Mouse (Mus musculus) embryo, embryonic 11.5 days (tissue): ENCODE measurements around the gene Efna3.

Experiments
- DNase-seq: peaks from one replicate; pipeline ENCODE4 v3.0.0-alpha.2; 2012; ENCODE audit warnings: low read depth, low spot score

The Efna3 gene

GRCm38 (mm10) chr3:89315930-89316831, 6.6 kb downstream of the Efna3 start:
- no peak for DNase-seq

DNA sequence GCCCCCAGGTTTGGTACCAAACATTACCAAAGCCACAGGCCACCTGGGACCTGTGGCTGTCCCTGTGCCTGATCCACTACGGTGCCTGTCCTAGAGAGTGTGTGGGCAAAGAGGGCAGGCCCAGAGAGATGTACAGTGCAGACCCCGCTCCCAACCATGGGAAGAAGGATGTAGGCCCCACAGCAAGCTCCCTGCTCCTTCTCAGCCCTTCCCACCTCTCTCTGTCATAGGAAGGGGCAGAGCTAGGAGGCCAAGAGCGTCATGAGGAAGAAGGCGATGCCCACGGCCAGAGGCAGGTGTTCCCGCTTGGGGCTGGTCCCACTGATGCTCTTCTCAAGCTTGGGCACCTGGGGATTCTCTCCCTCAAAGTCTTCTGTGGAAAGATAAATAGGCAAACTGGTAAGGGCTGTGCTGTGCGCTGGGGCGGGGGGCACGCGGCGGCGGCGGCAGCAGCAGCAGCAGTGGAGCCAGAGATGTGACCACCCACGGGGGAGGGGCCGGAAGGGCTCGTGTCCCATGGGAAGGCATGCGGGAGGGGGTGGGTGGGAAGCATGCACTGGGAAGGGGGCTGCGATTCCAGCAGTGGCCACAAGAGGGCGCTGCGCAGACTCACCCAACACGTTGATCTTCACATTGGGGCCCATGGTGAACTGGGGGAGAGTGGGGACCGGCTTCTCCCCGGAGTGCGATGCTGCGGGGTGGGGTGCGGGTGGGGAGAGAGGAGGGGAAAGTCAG, 7.4 kb downstream of the Efna3 start:
- peak; percentile 69 for DNase-seq

- DNase-seq = no peak
Observed at GRCm38 (mm10) chr3:89314791-89315190, 8.0 kb downstream of the Efna3 start.

GRCm38 (mm10) chr3:89314340-89314739, 8.4 kb downstream of the Efna3 start:
- DNase-seq = no peak

DNA sequence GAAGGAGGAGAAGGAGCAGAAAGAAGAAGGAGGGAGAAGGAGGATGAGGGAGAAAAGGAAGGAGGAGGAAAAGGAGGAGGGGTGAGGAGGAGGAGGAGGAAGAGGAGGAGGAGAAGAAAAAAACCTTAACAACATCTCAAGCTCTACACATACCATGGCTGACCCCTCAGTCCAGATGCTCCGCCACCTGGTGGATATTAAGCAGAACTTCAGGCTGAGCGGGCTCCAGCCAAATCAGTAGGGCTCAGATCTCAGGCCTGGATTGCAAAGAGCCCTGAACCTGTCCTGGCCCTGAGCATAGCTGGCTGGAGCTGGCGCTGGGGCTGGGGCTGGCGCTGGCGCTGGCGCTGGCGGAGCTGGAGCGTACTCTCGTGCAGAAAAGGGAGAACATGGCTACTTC, 14.7 kb downstream of the Efna3 start:
- peak; percentile 64 for DNase-seq

GRCm38 (mm10) chr3:89305551-89306325, 17.0 kb downstream of the Efna3 start:
- no peak for DNase-seq

GRCm38 (mm10) chr3:89305105-89305504, 17.7 kb downstream of the Efna3 start:
- no peak for DNase-seq

DNA sequence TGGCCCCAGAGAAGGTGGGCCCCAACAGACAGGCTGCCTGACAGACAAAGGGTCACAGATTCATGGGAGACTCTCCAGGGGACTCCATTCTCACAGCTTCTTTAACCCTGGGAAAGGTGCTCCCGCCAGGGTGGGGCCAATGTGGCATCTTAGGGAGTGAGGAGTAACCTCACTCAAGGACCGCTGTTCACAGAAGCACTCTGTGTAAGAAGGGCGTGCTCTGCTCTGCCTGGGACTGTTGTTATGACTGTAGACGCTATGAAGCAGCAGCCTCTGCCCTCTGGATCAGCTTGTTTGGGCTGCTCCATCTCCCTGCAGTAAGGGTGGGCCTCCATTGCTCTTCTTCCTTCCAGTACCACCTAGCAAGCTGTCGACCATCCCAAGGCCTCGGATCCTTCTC, 18.3 kb downstream of the Efna3 start:
- no peak for DNase-seq

DNA sequence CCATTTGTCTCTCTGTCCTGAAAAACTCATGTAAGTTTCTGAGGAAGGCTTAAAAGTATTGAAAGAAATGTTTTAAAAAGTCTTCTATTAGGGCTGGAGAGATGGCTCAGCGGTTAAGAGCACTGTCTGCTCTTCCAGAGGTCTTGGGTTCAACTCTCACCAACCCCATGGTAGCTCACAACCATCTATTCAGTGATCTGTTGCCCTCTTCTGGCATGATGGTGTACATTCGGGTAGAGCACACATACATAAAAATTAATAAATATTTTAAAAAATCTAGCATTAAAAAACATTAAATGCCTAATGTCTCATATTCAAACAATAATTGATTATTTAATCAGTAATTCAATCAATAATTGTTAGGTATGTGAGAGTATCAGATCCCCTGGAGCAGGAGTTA, 22.3 kb downstream of the Efna3 start:
- DNase-seq = no peak

GRCm38 (mm10) chr3:89300071-89300470, 22.7 kb downstream of the Efna3 start:
- DNase-seq = no peak

GRCm38 (mm10) chr3:89299499-89299898, 23.3 kb downstream of the Efna3 start:
- DNase-seq = no peak

DNA sequence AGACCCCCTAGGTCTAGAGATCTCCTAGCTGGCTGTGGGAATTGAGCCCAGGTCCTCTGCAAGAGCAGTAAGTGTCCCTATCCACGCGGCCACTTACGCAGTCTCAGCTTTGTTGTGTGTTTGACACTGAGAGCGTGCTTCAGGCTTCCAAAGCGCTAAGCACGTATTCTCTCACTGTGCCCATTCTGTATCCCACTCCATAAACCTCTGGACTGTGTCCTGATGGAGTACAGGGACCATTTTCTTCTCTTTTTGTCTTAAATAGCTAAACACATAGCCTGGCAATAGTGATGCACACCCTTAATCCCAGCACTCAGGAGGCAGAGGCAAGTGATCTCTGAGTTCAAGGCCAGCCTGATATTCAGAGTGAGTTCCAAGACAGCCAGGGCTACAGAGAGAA, 23.9 kb downstream of the Efna3 start:
- no peak for DNase-seq

- DNase-seq = no peak
Observed at GRCm38 (mm10) chr3:89296761-89297396, 25.9 kb downstream of the Efna3 start.

- no peak for DNase-seq
Observed at GRCm38 (mm10) chr3:89295685-89296230, 27.0 kb downstream of the Efna3 start.

GRCm38 (mm10) chr3:89294195-89294594, 28.6 kb downstream of the Efna3 start:
- DNase-seq = no peak

GRCm38 (mm10) chr3:89293247-89293918, 29.4 kb downstream of the Efna3 start:
- DNase-seq = no peak

DNA sequence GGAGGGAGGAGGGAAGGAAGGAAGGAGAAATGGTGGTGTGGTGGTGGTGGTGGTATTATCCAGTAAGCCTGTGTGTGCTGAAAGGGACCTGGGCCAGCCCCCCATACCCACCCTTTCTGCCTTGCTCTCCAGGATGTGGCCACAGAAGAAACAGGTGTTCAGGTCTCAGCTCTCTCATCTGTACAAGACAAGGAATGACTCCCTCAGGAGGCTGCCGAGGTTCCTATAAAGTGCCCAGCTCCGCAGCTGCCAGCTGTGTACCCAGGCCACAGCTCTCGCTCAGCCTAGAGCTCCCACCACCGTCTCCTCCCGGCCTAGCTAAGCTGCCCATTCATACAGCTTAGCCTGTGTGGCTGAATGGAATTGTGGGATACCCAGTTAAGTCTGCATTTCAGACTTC, 30.5 kb downstream of the Efna3 start:
- no peak for DNase-seq

DNA sequence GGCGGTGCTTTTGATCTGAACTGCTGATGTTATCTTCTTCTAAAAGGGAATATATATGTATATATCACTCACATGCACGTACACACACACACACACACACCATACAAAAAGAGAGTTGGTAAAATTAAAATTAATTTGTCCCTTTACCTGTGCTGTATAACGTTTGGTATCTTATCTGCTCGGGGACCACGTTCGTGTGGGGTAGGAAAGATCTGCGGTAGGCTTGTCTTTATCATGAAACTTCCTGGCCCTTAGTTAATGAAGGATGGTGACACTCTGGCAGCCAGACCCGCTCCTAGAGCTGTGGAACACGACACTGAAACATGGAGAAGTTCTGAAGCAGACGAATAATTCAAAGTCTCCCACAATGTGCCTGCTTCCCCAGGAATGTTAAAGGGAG, 30.9 kb downstream of the Efna3 start:
- DNase-seq = no peak

- DNase-seq = no peak
Observed at GRCm38 (mm10) chr3:89288503-89288928, 34.2 kb downstream of the Efna3 start.

- no peak for DNase-seq
Observed at GRCm38 (mm10) chr3:89287286-89287685, 35.5 kb downstream of the Efna3 start.

- DNase-seq = no peak
Observed at GRCm38 (mm10) chr3:89285526-89285925, 37.2 kb downstream of the Efna3 start.
